Mouse (Mus musculus): ENCODE data around the gene Slc26a3.

DNA sequence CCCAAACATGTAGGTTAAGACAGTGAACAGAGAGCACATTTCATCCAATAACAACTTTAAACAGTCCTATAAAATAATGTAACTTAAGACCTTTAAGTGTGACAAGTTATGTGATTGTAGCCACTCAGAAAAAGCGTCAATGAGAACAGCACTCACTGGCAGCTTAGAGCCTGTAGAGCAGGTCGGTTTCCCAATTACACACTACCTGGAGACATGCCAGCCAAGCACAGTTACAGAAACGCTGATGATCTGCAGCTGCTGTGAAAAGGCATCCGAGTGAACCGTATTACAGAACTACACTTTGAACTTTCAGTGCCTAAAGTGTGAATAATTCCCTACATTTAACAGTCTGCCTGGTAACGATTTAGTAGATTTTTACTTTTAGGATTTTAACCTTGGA, 95.8 kb downstream of the Slc26a3 start:
- TF ChIP-seq POLR2A (IDR thresholded peaks at IDR 0.05; ENCODE audit: insufficient read depth, low read depth, low read length) (no peak), CTCF (IDR thresholded peaks at IDR 0.05; ENCODE audit: insufficient read depth, low read depth, low read length) (no peak)
